Mouse (Mus musculus): ENCODE results near the gene Syt7. TPM values are rescaled to one million over a fixed set of nuclear protein-coding genes. Genes with fewer than 3 reads are reported as not detected.

Syt7 gene
- total RNA-seq, 2 experiments from 2014 or later, result 258 to 328 TPM

DNA sequence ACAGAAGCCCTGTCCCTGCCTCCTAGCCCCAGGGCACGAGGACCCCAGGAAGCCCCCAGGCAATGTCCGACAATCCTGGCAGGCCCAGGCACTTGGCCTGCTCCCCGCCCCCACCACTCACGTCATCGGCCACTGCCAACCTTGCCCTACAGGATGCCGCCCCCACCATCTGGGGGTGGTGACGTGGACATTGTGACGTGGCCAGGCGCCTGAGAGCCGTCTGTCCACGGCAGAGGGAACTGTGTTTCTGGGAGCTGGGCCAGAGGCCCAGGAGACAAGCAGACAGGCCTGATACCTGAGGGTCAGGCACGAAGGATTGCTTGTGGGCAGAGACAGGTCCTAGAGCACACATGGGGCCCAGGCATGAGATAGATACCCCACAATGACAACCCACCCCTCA lies 28.5 kb downstream of the Syt7 start:
- DNase-seq (ENCODE audit: extremely low spot score in 1 of 2, low spot score in 1 of 2), result no peak

DNA sequence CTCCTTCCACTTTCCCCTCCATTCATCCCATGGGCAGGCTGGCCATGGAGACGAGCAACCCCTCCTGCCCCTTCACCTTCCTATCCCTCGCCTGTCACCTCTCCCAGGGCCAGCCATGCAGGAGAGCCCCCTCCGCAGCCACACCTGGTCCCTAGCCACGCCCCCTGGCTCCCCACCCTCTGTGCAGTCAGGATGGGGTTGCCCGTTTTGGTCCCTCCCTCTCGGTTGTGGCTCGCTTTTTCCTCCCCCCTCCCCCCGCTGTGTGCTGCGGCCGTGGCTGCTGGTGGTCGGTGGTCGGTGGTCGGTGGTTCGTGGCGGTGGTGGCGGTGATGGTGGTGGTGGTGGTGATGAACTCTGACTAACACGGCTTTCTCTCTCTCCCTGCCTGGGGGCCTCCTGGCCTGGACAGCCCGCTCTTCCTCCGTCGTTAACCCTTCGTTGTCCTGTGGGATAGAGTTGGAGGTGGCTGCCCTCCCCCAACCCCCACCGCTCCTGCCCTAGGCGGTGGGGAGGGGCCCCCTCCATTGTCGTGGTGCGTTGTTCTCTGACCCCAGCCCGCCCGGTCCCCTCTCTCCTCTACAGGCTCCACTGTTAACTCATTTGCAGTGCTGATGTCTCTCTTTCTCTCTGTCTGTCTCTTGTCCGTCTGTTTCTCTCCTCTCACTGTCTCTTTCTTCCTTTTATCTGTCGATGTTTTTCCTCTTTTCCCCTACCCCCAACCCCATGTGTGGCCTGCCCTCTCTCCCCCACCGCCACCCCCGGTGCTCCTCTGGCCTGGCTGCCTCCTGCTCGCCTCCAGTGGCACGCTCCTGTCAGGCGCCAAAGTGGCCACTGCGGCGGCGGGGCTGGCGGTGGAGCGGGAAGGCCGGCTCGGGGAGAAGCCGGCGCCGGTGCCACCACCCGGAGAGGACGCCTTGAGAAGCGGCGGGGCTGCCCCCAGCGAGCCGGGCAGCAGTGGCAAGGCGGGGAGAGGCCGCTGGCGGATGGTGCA lies 33.4 kb downstream of the Syt7 start:
- DNase-seq (ENCODE audit: extremely low spot score in 1 of 2, low spot score in 1 of 2), result no peak

DNA sequence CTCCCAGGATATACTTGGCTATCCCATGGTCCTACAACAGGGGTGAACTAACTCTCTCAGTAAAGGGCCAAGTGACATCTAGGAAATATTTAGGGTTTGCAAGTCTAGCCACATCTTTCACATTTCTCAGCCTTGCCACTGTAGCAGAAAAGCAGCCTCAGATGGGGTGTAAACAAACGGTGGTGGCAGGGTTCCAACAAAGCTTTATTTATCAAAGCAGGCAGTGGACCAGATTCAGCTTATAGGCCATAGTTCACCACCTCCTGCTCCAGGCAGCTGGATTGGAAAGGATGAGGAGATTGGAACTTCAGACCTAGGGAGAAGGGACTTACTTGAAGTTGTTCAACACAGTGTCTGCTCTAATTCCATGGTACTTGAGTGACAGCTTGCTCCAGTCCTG lies 35.9 kb downstream of the Syt7 start:
- DNase-seq (ENCODE audit: extremely low spot score in 1 of 2, low spot score in 1 of 2), result no peak

DNA sequence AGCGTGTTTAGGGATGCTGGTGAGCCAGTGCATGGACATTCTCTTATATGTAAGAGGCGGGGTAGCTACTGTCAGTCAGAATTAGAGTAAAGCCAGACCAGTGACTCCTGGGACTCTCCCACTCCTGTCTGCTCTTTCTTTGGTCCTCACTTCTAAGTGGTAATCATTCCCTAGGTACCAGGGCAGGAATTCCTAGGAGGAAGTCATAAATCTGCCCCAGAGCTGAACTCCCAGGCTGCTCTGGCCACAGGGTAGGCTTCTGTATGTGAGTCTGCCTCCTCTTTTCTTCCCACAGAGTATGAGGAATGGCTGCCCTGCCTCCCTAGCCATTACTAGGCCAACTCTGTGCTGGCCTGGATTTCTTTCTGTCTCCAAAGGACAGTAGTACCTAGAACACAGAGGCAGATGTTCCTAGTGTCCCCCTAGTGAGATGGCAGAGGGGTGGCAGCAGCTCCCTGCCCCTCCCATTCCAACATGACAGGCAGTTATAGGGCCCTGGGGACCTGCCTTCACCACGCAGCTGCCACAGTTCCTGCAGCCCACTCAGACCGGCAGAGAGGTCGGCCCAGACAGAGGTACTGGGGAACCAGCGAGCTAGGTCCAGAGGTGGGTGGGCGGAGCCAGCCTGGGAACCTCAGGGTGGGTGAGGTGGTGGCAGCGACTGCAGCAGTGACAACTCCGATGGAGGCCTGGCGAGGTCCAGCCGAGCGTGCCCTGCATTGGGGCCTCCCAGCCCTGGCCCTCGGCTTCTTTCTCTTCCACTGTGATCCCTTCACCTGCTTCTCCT lies 36.8 kb downstream of the Syt7 start:
- DNase-seq (ENCODE audit: extremely low spot score in 1 of 2, low spot score in 1 of 2), result no peak

DNA sequence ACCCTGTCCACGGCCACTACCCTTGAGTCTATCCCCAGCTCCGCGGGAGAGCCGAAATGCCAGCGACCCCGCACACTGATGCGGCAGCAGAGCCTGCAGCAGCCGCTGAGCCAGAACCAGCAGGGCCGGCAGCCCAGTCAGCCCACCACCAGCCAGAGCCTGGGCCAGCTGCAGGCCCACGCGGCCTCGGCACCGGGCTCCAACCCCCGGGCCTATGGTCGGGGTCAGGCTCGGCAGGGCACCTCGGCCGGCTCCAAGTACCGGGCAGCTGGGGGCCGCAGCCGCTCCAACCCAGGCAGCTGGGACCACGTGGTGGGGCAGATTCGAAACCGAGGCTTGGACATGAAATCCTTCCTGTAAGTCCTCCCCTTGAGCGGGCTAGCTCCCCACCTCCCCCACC lies 37.4 kb downstream of the Syt7 start:
- no peak for DNase-seq (ENCODE audit: extremely low spot score in 1 of 2, low spot score in 1 of 2)

DNA sequence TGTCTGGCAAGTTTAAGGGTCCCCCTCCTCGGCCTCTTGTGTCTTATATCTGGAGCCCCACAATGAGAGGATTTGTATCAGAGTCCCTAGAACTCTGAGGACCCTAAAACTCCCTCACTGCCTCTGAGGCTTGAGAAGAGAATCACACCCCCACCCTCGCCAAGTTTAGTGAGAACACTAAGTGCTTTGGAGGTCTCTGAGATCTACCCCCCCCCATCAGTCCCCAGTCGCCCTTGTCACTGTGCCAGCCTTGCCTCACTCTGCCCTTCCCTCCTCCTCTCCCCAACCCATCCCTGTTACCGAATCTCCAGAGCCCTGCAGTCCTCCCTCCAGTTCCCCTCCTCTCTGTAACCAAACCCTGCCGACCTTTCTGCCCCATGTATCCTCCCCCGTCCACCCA lies 37.9 kb downstream of the Syt7 start:
- DNase-seq (ENCODE audit: extremely low spot score in 1 of 2, low spot score in 1 of 2), result no peak

DNA sequence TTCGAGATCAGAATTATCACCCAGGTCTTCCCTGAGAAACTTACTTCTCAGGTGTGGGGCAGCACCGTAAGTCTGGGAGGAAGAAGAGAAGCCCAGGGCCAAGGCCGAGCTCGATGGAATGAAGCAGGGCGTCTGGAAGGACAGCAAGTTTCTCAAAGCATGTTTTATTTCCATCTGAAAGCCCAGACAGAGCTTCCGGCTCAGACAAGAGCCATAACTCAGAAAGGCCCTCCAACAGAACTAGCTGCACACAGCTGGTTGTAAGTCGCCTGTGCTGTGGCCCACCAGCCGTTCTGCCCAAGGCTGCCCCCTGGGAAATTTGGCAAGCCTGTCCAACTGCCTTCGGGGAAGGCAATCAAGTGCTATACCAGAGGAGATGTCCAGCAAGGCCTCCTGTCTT lies 38.5 kb downstream of the Syt7 start:
- no peak for DNase-seq (ENCODE audit: extremely low spot score in 1 of 2, low spot score in 1 of 2)

DNA sequence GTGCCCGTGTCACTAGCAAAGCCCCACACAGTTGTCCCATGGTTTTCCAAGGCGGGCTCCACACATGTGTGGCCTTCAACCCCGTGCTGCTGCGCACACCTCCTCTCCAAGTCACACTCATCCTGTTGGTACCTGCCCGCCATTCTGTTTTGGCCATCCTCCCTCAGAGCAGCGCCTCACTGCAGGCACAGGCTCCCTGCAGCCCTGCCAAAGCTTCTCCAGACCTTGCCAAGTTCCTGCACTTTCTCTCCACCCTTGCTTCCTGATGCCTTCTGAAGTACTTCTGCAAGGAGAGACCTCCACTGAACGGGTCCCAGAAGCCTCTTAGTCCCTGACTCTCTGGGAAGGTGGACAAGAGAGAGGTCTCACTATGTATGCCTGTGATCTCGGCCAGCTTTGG lies 40.5 kb downstream of the Syt7 start:
- DNase-seq (ENCODE audit: extremely low spot score in 1 of 2, low spot score in 1 of 2), result no peak

DNA sequence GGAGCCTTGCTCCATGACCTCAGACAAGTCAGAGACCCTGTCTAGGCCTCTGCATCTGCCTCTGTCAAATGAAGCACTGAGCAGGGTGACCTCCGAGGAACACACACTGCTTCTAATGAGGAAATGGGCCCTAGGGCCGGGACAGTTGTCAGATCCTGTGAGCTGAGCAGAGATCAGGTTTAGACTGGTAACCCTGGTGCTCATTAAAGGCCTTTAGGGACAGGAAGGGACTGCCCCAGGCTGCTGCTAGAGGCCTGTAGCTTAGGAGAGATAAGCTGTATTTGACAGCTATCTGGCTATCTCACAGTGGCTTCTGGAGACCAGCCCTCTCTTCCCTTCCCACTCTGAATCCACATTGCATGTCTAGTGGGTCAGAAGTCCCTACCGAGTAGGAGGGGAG lies 42.5 kb downstream of the Syt7 start:
- DNase-seq (ENCODE audit: extremely low spot score in 1 of 2, low spot score in 1 of 2), result no peak

DNA sequence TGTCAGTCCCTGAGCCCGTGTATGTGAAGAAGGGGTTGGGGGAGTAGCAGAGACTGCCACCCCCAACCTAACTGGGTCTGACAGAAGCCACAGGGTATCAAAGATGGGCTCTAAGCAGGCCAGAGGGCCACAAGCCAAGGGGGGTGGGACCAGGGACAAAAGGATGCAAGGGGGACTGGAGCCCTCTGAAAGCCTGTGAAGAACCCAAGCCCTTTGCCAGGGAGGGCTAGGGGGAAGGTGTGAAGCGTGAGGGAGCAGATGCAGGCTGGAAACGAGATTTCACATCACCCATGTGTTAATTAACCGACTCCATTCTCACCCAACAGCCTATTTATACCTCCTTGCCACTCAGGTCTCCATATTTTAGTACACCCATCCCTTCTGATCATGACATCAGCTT lies 43.0 kb downstream of the Syt7 start:
- no peak for DNase-seq (ENCODE audit: extremely low spot score in 1 of 2, low spot score in 1 of 2)

DNA sequence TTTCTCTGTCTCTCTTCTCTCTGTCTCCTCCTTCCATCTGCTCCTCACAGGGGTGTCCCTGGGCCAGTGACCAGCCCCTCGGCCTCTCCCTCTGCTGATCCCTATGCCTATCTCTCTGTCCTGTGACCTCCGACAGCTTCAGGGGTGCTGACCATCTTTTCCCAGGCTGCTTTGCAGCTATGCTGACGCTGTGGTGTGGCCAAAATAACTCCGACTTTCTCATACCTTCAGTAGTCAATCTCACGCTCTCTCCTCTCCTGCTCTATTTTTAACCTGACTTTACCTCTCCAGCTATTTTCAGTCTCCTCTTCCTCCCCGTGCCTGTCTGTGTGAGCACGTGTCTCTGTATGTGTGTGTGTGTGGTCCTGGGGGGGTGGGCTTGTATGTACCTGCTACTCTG lies 44.3 kb downstream of the Syt7 start:
- DNase-seq (ENCODE audit: extremely low spot score in 1 of 2, low spot score in 1 of 2), result no peak

DNA sequence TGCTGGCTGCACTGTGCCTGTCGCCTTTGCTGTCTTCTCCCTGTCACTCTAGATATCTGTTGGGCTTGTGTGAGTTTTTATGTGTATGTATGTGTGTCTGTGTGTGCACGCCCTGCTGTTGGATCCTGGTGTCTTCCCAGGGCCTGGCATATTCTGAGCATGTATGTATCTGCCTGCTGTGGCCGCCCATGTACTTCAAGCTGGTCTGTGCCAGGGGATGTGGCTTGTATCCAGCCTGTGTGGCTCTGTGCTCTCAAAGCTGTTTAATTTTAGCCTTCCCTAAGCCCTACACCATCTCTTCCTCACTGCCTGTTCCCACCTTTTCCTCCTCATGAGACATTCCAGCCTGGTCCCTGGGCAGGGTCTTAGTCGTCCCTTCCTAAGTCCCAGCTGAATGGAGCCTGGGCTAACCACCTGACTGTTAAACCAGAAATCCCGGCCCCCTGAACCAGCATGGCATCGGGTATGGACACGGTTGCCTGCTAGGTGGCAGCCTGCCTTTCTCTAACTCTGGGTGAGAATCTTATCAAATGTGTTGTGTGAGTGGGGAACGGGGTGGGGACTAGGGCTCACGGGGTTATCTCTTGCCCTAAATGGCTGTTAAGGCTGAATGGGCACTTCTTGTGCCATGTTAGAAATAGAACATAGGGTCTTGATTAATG lies 45.1 kb downstream of the Syt7 start:
- no peak for DNase-seq (ENCODE audit: extremely low spot score in 1 of 2, low spot score in 1 of 2)

DNA sequence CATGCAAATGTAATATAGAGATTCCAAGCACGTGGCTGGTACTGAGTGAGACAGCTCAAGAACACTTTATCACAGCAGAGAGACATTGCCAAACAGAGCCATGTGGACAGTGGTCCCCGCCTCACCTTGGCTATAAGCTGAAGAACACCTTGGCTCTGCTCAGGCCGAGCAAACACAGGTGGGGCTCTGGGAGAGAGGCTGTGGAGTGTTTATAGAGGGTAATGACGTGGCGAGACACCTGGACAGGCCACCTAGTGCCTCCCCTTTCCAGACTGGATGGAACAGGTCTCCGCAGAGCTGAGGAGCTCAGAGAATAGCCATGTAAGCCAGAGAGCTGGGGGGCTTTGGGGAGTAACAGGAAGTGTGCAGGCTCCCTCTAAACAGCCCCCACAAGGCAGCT lies 46.0 kb downstream of the Syt7 start:
- DNase-seq (ENCODE audit: extremely low spot score in 1 of 2, low spot score in 1 of 2), result no peak

DNA sequence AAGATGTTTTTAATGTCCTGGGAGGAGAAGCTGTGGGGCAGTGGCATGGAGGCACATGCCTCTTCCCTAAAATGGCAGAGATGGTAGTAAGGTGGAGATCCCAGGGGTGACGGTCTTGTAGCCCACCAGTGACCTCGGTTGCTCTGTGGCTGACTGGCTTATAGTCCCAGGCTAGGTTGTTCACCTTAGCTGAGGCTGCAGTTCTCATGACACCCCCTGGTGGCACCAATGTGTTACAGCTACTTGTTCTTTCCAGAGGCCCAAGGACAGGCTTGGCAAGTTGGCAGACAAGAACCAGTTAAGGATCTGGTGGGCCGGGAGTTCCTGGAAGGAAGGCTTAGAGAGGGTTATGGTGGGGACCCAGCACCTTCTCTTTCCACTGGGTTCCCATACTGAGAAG lies 47.0 kb downstream of the Syt7 start:
- DNase-seq (ENCODE audit: extremely low spot score in 1 of 2, low spot score in 1 of 2), result peak in 1 of 2 experiments; percentile 67

DNA sequence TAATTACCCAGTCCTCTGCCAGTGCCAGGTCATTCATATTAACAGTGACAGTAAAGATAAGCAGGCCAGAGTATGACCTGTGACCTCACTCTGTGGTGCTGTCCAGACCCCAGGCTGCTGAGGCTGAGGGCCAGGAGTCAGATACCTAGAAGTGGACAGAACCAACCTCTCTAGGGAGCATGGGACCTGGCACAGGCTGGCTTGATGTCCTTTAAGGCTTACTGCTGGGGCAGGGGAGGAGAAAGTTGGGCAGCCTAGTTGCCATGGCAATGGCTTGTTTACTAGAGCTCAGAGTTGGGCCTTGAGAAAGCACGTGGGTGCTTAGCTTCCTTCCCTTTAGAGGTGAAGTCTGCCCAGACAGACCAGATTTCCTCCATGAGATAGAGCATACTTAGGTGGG lies 47.8 kb downstream of the Syt7 start:
- DNase-seq (ENCODE audit: extremely low spot score in 1 of 2, low spot score in 1 of 2), result no peak

DNA sequence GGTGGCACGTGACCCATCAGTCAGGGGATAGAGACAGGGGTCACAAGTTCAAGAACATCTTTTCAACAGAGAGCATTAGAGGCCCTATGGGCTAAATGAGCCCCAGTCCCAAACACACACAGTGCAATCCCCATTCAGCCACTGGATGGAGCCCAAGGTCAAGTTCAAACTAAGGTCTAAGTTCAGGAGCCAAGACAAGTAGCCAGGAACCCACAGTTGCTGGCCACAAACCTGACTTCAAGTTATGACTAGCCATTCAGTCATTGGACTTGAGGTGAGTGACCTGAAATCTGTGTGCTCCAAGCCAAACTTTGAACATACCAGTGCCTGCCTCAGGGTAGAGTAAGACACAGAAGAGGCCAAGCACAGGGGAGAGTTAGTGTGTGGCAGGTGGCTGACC lies 48.6 kb downstream of the Syt7 start:
- no peak for DNase-seq (ENCODE audit: extremely low spot score in 1 of 2, low spot score in 1 of 2)

DNA sequence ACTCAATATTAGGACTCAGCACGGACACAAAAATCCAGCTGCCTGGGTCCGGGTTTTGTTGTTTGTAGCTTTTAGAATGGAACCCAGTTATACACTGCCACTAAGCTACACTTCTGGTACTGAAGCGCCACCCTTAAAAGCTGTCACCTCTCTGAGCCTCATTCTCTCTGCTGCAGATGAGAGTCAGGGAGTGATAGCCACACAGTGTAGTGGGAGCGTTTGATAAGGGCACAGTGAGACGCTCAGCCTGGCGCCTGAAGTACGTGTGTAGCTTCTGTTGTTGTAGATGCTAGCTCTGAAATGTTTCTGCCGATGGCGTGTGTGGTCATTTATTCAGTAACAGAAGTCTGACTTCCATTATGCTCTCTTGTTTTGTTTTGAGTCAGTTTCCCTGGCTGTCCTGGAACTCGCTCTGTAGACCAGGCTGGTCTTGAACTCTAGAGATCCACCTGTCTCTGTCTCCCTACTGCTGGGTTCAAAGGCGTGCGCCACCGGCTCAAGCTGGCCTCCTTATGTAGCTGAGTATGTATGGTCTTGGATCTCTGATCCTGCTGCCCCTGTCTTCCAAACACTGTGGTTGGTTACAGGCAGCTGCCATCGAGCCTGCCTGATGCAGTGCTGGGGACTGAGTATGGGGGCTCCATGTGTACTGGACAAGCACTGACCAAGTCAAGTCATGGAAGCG lies 55.9 kb downstream of the Syt7 start:
- no peak for DNase-seq (ENCODE audit: extremely low spot score in 1 of 2, low spot score in 1 of 2)

DNA sequence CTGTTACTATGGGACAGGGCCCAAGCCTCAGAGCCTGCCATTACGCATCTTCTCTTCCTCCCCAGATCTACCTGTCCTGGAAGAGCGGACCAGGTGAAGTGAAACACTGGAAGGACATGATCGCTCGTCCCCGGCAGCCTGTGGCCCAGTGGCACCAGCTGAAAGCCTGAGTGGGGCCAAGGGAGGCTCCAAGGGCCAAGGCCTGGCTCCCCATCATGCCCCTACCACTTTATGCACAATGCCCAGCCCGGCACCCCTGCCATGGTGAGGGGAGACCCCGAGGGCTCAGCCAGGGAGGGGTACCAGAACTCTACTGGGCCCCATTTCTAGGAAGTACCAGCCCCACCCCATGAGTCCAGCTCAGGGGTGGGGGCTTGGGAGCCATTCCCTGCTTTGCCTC lies 59.4 kb downstream of the Syt7 start:
- DNase-seq (ENCODE audit: extremely low spot score in 1 of 2, low spot score in 1 of 2), result no peak

DNA sequence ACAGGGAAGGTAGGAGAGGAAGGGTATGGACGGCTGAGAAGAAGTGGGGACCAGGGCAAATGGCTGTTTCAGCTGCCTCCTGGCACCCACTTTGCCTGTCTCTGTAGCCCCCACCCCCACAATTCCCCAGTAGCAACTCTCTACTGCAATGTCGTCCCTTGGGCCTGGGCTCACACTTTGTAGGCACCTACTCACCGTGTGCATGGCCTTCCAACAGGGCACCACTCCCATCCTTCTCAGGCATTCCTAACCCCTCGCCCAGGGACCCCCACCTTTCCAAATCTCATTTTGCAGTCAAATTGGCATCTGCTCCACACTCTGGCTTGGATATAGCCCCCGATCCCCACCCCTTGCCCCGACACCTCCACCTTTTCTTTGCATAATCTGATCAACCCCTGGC lies 60.3 kb downstream of the Syt7 start:
- DNase-seq (ENCODE audit: extremely low spot score in 1 of 2, low spot score in 1 of 2), result no peak

DNA sequence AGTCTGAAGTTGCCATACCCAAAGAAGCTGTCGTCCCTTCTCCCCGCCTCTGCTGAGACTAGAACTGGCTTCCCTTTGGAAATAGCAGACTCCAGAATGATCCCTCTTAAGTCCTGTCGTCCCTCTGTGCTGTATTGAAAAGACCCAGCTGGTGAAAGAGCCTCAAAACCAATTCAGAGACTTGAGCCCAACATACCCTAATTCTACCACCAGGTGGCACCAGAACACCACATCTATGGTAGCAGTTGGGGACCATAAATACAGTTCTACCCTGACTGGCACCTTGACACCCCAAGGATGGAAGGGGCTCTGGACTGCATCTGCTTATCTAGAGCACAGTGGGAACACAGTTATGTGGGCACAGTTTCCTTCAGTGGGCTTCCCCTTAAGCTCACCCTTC lies 60.8 kb downstream of the Syt7 start:
- peak; percentile 60 to 80 for DNase-seq (ENCODE audit: extremely low spot score in 1 of 2, low spot score in 1 of 2)

Measured in layer of hippocampus, postnatal 25 days (tissue).